Mouse (Mus musculus): ENCODE results near the gene Rps6kl1. TPM values are rescaled to one million over a fixed set of nuclear protein-coding genes. Genes with fewer than 3 reads are reported as not detected.

Rps6kl1 gene
- total RNA-seq, 2 experiments from 2014 or later = 39.9 to 40.2 TPM

DNA sequence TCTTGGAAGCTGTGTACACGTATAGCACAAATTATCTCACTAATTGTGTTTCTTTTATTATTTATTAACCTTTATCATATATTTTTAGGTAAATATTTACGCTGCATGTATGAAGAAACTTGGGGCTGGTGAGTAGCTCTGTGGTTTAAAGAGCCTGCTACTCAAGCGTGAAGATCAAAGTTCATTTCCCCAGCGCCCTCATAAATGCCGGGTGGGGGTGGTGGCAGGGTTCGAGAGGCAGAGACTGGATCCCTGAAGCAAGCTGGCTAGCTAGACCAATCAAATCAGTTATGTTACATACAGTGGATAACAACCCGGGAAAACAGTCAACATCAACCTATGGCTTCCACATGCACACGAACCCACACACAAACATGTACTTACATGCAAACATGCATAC lies 48.0 kb downstream of the Rps6kl1 start:
- no peak for DNase-seq

DNA sequence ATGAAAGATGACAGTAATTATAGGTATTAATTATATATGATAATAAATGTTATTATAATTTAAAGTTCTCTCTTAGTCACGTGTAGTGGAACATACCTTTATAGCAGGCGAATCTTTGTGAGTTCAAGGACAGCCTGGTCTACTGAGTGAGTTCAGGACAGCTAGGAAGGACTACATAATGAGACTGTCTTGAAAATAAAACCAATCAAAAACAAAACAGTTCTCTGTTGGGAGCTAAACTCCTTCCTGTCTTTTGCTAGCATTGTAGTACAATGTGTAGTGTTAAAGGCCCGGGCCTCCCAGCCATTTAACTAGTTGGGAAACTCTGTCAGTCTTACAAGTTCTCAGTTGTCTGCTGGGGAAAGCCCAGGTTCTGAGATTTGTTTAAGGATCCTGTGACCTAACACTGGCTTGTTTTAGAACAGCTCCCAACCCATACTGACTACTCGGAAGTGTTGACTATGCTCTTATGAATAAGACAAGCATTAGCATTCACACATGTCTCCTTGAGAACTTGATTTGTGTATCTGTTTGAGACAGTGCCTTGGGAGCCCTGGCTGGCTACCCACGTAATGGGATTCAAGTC lies 49.5 kb downstream of the Rps6kl1 start:
- no peak for DNase-seq

DNA sequence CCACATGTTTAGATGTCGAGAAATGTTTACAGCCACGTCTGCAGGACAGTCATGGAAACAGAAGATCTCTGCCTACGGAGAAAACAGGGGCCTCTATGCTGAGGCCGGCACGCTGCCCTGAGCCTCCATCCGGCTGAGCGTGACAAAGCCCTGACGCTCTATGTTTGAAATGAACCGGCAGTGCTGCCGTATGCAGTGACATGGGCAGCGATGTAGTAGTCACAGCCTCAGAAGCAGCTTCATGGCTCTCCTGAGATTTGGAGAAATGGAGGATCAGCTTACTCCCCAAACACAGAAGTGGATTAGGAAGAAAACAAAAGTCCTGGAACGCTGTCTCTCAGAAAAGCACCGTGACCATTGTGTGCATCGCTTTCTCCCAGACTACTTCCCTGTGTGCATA lies 50.1 kb downstream of the Rps6kl1 start:
- DNase-seq = no peak

DNA sequence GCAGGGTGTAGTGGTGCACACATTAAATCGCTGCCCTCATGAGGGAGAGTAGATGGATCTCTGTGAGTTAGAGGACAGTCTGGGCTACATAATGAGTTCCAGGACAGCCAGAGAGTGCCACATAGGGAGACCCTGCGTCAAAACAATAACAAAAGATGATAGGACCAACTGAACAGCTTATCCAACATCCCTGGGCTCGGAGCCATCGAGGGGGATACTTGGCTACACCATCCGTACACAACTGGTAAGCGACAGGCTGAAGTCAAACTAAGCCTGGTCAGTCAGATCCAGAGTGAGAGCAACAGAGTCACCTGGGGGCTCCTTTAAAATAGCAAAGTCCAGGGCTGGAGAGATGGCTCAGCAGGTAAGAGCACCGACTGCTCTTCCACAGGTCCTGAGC lies 55.2 kb downstream of the Rps6kl1 start:
- DNase-seq = no peak

DNA sequence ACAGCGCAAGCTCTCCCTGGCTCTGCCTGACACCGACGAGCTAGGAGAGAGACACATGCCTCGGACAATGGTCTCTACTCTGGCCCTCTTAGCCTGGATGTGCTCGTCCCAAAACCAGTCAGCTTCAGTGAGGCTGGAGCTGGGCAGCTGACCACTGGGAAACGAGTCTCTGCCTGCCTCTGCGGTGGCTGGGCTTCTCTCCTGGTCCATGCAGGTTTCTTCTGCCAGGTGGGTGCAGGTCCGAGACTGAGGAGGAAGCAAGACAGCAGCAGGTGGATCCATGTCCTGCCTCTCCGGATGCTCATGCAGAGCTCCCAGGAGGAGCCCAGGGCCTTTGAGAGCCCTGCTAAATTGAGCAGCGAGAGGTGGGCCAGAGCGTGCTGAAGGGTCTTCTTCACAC lies 55.9 kb downstream of the Rps6kl1 start:
- DNase-seq = no peak

DNA sequence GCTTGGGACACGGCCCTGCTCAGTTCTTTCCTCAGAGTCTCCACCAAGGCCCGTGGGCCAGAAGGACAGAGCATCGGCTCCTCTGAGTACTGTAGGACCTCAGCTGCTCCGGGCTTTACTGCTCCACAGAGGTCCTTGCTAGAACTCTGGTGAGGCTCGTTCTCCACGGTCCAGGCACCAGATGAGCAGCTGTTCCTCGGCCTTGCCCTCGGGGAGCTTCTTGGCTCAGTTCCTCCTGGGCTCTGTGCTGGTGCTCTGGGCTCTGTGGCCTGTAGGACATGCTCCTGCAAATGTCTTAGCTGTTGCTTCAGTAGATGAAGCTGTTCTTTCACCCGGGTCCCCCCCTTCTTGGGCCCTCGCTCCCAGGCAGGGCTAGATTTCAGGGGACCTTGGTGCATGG lies 56.4 kb downstream of the Rps6kl1 start:
- DNase-seq = no peak

DNA sequence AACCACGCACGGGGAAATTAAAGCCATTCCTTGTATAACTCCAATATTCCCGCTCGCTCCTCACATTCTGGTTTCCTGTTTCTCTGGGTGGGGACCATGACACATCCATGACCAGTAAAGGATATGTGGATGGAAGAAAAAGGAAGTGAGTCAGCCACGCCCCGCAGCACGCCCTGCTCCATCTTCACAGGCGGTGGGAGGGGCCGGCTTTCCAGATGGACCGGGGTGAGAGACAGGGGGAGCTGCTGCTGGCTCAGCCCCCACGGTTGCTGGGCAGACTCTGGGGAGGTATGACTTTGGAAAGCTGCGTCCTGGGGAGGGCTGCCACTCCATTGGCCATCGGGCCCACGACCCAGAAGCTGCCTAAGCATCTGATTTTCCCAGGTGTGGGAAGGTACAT lies 57.1 kb downstream of the Rps6kl1 start:
- peak; percentile 55 to 56 for DNase-seq

DNA sequence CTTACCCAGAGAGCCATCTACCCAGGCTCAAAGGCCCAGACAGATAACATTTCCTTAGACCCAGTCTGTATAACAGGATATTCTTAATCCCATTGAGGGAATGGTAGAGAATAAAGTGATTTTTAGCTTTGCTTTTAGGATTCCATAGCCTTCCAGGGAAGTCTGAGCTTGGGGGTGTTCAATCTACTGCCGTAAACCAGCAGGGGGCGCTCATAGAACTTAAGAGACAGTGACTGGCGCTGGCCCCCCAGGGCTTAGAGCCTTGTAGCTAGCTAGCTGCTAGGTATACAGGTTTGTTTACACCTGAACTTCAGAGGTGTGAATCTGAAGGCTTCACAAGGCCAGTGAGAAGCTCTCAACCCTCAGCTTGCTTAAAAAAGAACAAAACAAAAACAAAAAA lies 58.9 kb downstream of the Rps6kl1 start:
- DNase-seq = peak; percentile 49 to 61

DNA sequence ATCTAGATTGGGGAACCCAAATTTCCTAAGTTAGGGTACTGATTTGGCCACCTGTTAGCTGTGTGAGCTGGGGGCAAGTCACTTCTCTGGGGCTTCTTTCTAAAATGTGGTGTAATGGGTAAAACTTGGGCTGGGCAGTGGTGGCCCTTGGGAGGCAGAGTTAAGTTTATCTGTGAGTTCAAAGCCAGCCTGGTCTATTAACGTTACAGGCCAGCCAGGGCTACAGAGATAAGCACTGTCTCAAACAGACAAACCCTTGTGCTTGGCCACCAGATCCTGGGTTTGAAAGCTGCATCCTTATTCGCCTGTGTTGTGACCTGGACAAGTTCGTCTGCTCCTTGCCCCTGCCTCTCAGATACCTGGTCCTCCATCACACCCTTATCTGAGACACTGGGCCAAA lies 59.9 kb downstream of the Rps6kl1 start:
- DNase-seq = no peak

DNA sequence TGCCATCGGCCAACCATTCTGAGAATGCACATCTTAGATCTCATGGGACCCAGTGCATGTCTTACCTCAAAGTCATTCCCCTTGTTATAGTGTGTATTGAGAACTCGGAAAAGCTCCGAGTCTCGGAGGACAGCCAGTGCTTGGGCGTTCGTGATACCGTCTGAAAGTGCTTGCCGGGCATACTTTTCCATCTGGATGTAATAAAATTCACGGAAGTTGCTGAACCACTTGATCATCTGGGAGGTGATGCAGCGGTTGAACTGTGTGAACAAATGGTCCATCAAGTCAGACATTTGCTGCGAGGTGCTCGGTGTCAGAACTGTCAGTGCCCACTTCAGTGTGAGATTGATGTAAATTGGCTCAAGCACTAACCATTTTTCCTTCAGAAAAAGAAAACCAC lies 63.2 kb downstream of the Rps6kl1 start:
- DNase-seq = no peak

Other genes with a start within 250 kb of the Rps6kl1 start
- gene Fcf1, start 180.4 kb downstream of the Rps6kl1 start, total RNA-seq (2021) = 10 to 100 TPM; 34.9 to 37.3 TPM
- gene Arel1, start 180.4 kb downstream of the Rps6kl1 start, total RNA-seq (2021) = 100 to 1,000 TPM; 104 to 110 TPM
- 100 to 1,000 TPM; 122 to 143 TPM for gene Ylpm1, start 154.9 kb downstream of the Rps6kl1 start, total RNA-seq (2021)
- 1 to 10 TPM; 1.7 to 2.0 TPM for gene Prox2, start 40.5 kb downstream of the Rps6kl1 start, total RNA-seq (2021)
- 100 to 1,000 TPM; 145 to 152 TPM for gene Dlst, start 40.4 kb downstream of the Rps6kl1 start, total RNA-seq (2021)
- gene Pgf, start 26.5 kb upstream of the Rps6kl1 start, total RNA-seq (2021) = 1 to 10 TPM; 4.2 to 4.5 TPM
- gene Eif2b2, start 68.2 kb upstream of the Rps6kl1 start, total RNA-seq (2021) = 10 to 100 TPM; 52.4 to 57.6 TPM
- 10 to 100 TPM; 19.7 to 20.3 TPM for gene Mlh3, start 119.3 kb upstream of the Rps6kl1 start, total RNA-seq (2021)
- 10 to 100 TPM; 32.8 to 34.1 TPM for gene Acyp1, start 137.2 kb upstream of the Rps6kl1 start, total RNA-seq (2021)
- gene Zc2hc1c, start 137.3 kb upstream of the Rps6kl1 start, total RNA-seq (2021) = 1 to 10 TPM; 1.0 to 1.2 TPM
- 10 to 100 TPM; 32.6 TPM for gene Nek9, start 188.1 kb upstream of the Rps6kl1 start, total RNA-seq (2021)
- 100 to 1,000 TPM; 162 to 167 TPM for gene Tmed10, start 223.6 kb upstream of the Rps6kl1 start, total RNA-seq (2021)

Measured in layer of hippocampus, postnatal 36 days (tissue).